Mouse (Mus musculus): Measurements from ENCODE around the gene Map2k4. TPM values are rescaled to one million over a fixed set of nuclear protein-coding genes. Genes with fewer than 3 reads are reported as not detected.

Gene Map2k4
- total RNA-seq, 1 experiment, result 35.9 TPM

- in situ Hi-C loops (cut with MboI; ENCODE audit: low sequenced_read_pairs in 2 of 2, unreplicated experiment in 2 of 2), result no loop called here
Observed at GRCm38 (mm10) chr11:65729623-65730217, 58.4 kb downstream of the Map2k4 start.

GRCm38 (mm10) chr11:65728906-65729305, 59.2 kb downstream of the Map2k4 start:
- no peak for TF ChIP-seq ZC3H11A (IDR thresholded peaks at IDR 0.05; ENCODE audit: borderline replicate concordance, low read depth, low read length)
- TF ChIP-seq HCFC1 (IDR thresholded peaks at IDR 0.05; ENCODE audit: borderline replicate concordance, insufficient read depth, low read length), result no peak
- TF ChIP-seq MAFK (IDR thresholded peaks at IDR 0.05; ENCODE audit: insufficient read depth, low read depth, low read length), result no peak
- TF ChIP-seq CHD2 (IDR thresholded peaks at IDR 0.05; ENCODE audit: low read depth, low read length), result no peak
- no peak overlapping the region for H3K4me3 ChIP-seq (ENCODE audit: insufficient read depth in 1 of 2, low read depth in 1 of 2, low read length in 2 of 2, poor library complexity in 1 of 2, severe bottlenecking in 1 of 2)
- H3K4me1 ChIP-seq (ENCODE audit: control insufficient read depth in 2 of 2, insufficient read depth in 2 of 2, low read length in 2 of 2, poor library complexity in 1 of 2), result no peaks in the 10 kb centered on the region
- DNase-seq (ENCODE audit: low read depth, low spot score), result no peak
- in situ Hi-C loops (cut with MboI; ENCODE audit: low sequenced_read_pairs in 2 of 2, unreplicated experiment in 2 of 2), result no loop called here
- no peaks in the 10 kb centered on the region for H3K9me3 ChIP-seq (ENCODE audit: control insufficient read depth, insufficient read depth, low read depth, low read length)
- H3K27ac ChIP-seq (ENCODE audit: insufficient read depth, low read depth, low read length, poor library complexity, severe bottlenecking), result no peak overlapping the region
- no peaks in the 10 kb centered on the region for H3K36me3 ChIP-seq (ENCODE audit: control insufficient read depth, insufficient read depth, low read length, poor library complexity, severe bottlenecking)
- no peak overlapping the region for H3K9ac ChIP-seq (ENCODE audit: insufficient read depth, low read depth, low read length, poor library complexity, severe bottlenecking)

More at GRCm38 (mm10) chr11:65729623-65730217, 58.4 kb downstream of the Map2k4 start:
- H3K9ac ChIP-seq (ENCODE audit: insufficient read depth, low read depth, low read length, poor library complexity, severe bottlenecking), result no peak overlapping the region
- H3K9me3 ChIP-seq (ENCODE audit: control insufficient read depth, insufficient read depth, low read depth, low read length), result no peaks in the 10 kb centered on the region
- H3K27ac ChIP-seq (ENCODE audit: insufficient read depth, low read depth, low read length, poor library complexity, severe bottlenecking), result no peak overlapping the region
- TF ChIP-seq ZC3H11A (IDR thresholded peaks at IDR 0.05; ENCODE audit: borderline replicate concordance, low read depth, low read length), result no peak
- TF ChIP-seq CHD2 (IDR thresholded peaks at IDR 0.05; ENCODE audit: low read depth, low read length), result no peak
- no peak for TF ChIP-seq ZNF384 (IDR thresholded peaks at IDR 0.05; ENCODE audit: low read depth, low read length)
- no peak for TF ChIP-seq MAFK (IDR thresholded peaks at IDR 0.05; ENCODE audit: insufficient read depth, low read depth, low read length)
- TF ChIP-seq HCFC1 (IDR thresholded peaks at IDR 0.05; ENCODE audit: borderline replicate concordance, insufficient read depth, low read length), result no peak
- H3K4me3 ChIP-seq (ENCODE audit: insufficient read depth in 1 of 2, low read depth in 1 of 2, low read length in 2 of 2, poor library complexity in 1 of 2, severe bottlenecking in 1 of 2), result no peak overlapping the region
- no peak for DNase-seq (ENCODE audit: low read depth, low spot score)
- peaks cover 2% of the 10 kb centered on the region; the same call in 1 of the 2 replicates for H3K36me3 ChIP-seq (ENCODE audit: control insufficient read depth, insufficient read depth, low read length, poor library complexity, severe bottlenecking)
- H3K4me1 ChIP-seq (ENCODE audit: control insufficient read depth in 2 of 2, insufficient read depth in 2 of 2, low read length in 2 of 2, poor library complexity in 1 of 2), result no peaks in the 10 kb centered on the region

GRCm38 (mm10) chr11:65723715-65724114, 64.4 kb downstream of the Map2k4 start:
- no peak overlapping the region for H3K4me3 ChIP-seq (ENCODE audit: insufficient read depth in 1 of 2, low read depth in 1 of 2, low read length in 2 of 2, poor library complexity in 1 of 2, severe bottlenecking in 1 of 2)
- no peak overlapping the region for H3K27ac ChIP-seq (ENCODE audit: insufficient read depth, low read depth, low read length, poor library complexity, severe bottlenecking)
- in situ Hi-C loops (cut with MboI; ENCODE audit: low sequenced_read_pairs in 2 of 2, unreplicated experiment in 2 of 2), result no loop called here
- DNase-seq (ENCODE audit: low read depth, low spot score), result no peak
- H3K4me1 ChIP-seq (ENCODE audit: control insufficient read depth in 2 of 2, insufficient read depth in 2 of 2, low read length in 2 of 2, poor library complexity in 1 of 2), result no peaks in the 10 kb centered on the region
- H3K9me3 ChIP-seq (ENCODE audit: control insufficient read depth, insufficient read depth, low read depth, low read length), result no peaks in the 10 kb centered on the region
- H3K36me3 ChIP-seq (ENCODE audit: control insufficient read depth, insufficient read depth, low read length, poor library complexity, severe bottlenecking), result no peaks in the 10 kb centered on the region
- TF ChIP-seq HCFC1 (IDR thresholded peaks at IDR 0.05; ENCODE audit: borderline replicate concordance, insufficient read depth, low read length), result no peak
- TF ChIP-seq CHD2 (IDR thresholded peaks at IDR 0.05; ENCODE audit: low read depth, low read length), result no peak
- TF ChIP-seq ZC3H11A (IDR thresholded peaks at IDR 0.05; ENCODE audit: borderline replicate concordance, low read depth, low read length), result no peak
- TF ChIP-seq MAFK (IDR thresholded peaks at IDR 0.05; ENCODE audit: insufficient read depth, low read depth, low read length), result no peak
- TF ChIP-seq ZNF384 (IDR thresholded peaks at IDR 0.05; ENCODE audit: low read depth, low read length), result no peak
- H3K9ac ChIP-seq (ENCODE audit: insufficient read depth, low read depth, low read length, poor library complexity, severe bottlenecking), result no peak overlapping the region

- DNase-seq (ENCODE audit: low read depth, low spot score), result no peak
- Histone ChIP-seq H3K36me3 (ENCODE audit: control insufficient read depth, insufficient read depth, low read length, poor library complexity, severe bottlenecking) (no peaks in the 10 kb centered on the region), H3K27ac (ENCODE audit: insufficient read depth, low read depth, low read length, poor library complexity, severe bottlenecking) (no peak overlapping the region), H3K9ac (ENCODE audit: insufficient read depth, low read depth, low read length, poor library complexity, severe bottlenecking) (no peak overlapping the region), H3K4me1 (ENCODE audit: control insufficient read depth in 2 of 2, insufficient read depth in 2 of 2, low read length in 2 of 2, poor library complexity in 1 of 2) (no peaks in the 10 kb centered on the region), H3K4me3 (ENCODE audit: insufficient read depth in 1 of 2, low read depth in 1 of 2, low read length in 2 of 2, poor library complexity in 1 of 2, severe bottlenecking in 1 of 2) (no peak overlapping the region), H3K9me3 (ENCODE audit: control insufficient read depth, insufficient read depth, low read depth, low read length) (no peaks in the 10 kb centered on the region)
- in situ Hi-C loops (cut with MboI; ENCODE audit: low sequenced_read_pairs in 2 of 2, unreplicated experiment in 2 of 2), result no loop called here
- TF ChIP-seq ZC3H11A (IDR thresholded peaks at IDR 0.05; ENCODE audit: borderline replicate concordance, low read depth, low read length) (no peak), CHD2 (IDR thresholded peaks at IDR 0.05; ENCODE audit: low read depth, low read length) (no peak), ZNF384 (IDR thresholded peaks at IDR 0.05; ENCODE audit: low read depth, low read length) (no peak), HCFC1 (IDR thresholded peaks at IDR 0.05; ENCODE audit: borderline replicate concordance, insufficient read depth, low read length) (no peak), MAFK (IDR thresholded peaks at IDR 0.05; ENCODE audit: insufficient read depth, low read depth, low read length) (no peak)
Observed at GRCm38 (mm10) chr11:65721615-65722014, 66.5 kb downstream of the Map2k4 start.
